Mouse (Mus musculus) liver, adult (tissue): Measurements from ENCODE around the gene 1600002K03Rik.

Experiments
- GATA4 ChIP-seq: IDR thresholded peaks from 2 replicates; pipeline ENCODE4 v1.6.1; 2014; ENCODE audit warnings: mild to moderate bottlenecking, low read length; ENCODE audit not compliant: insufficient replicate concordance

The 1600002K03Rik gene

GRCm38 (mm10) chr10:80172527-80173292 is at the start of gene 1600002K03Rik:
TSS of gene 1600002K03Rik (plus strand) at chr10:80172944.
- peak; percentile 25; the same call in 1 of the 2 replicates for TF ChIP-seq GATA4

DNA sequence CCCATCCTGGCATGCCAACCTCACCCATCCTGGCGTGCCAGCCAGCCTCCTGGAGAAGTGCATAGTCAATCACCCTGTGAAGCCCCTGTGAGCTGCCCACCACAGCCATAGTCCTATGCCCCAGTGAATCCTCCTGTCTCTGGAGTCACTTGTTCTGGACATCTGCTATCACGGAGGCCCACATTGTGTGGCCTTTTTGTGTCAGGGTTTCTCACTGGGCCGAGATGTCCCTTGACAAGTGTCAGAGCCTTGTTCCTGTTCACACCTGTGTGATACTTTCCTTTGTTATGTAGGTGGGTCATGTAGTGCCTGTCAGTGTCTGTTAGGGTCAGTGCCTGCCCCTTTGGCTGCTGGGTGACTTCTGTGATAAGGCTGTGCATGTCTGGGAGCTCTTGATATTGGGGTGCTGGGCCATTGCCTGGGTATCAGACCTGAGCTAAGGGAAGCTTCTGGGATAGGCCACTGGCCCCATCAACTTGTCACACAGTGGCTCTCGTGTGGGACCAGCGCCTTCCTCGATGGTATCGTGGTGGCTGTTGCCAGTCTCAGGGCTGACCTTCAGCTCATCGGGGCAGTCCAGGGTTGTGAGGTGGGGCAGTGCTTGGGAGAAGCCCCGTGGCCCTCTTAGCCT is 48.7 kb upstream of the 1600002K03Rik start:
- TF ChIP-seq GATA4, result no peak

- TF ChIP-seq GATA4, result no peak
Measured at GRCm38 (mm10) chr10:80127920-80128319, 44.8 kb upstream of the 1600002K03Rik start.

- no peak for TF ChIP-seq GATA4
Measured at GRCm38 (mm10) chr10:80129846-80130245, 42.9 kb upstream of the 1600002K03Rik start.

GRCm38 (mm10) chr10:80130403-80131031 is 42.2 kb upstream of the 1600002K03Rik start:
- peak; percentile 87; the same call in 1 of the 2 replicates for TF ChIP-seq GATA4

GRCm38 (mm10) chr10:80131316-80131951 is 41.3 kb upstream of the 1600002K03Rik start:
- TF ChIP-seq GATA4, result no peak

DNA sequence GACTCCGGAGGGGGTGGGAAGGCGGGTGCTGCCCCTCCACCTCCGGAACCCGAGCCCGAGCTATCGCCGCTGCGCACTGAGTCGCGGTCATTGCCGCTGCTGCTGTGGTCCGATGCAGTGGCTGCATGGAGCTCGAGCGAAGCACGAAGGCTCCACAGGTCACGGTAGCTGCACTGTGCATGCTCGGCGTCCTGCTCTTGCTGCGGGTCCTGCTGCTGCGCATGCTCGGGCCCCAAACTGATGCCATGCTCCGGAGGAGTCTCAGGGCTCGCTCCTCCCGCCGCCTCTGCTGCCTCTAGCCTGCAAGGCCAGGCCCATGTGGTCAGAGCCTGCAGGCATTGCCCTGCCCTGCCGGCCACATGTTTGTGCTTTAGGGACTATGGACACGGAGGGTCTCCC is 40.8 kb upstream of the 1600002K03Rik start:
- TF ChIP-seq GATA4, result no peak

DNA sequence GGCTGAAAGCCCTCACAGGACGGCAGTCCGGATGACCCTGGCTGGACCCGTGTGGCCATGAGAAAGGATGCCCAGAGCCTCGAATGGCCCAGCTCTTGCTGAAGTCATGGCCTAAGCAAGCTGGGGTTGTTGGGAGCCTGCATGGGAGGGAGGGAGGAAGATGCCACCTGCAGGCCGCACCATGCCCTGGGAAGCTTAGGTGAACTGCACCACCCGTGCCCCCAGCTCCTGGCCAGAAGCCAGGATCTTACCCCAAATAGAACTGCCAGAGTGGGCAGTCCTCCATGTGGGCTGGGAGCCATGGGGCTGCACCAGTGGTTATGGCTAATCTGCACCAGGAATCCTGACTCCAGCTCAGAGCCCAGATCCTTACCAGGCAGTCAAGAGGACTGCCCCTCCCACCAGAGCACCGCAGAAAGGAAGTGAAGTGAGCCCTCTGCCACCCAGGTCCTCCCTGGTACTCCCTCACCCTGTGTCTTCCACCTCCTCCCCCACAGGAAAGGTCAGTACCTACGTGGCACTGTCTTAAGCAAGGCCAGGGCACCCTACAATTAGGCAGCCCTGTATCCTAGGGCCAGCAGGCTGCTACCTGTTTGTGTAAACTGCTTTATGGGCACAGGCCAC is 39.4 kb upstream of the 1600002K03Rik start:
- no peak for TF ChIP-seq GATA4

- no peak for TF ChIP-seq GATA4
Measured at GRCm38 (mm10) chr10:80134421-80134820, 38.3 kb upstream of the 1600002K03Rik start.

DNA sequence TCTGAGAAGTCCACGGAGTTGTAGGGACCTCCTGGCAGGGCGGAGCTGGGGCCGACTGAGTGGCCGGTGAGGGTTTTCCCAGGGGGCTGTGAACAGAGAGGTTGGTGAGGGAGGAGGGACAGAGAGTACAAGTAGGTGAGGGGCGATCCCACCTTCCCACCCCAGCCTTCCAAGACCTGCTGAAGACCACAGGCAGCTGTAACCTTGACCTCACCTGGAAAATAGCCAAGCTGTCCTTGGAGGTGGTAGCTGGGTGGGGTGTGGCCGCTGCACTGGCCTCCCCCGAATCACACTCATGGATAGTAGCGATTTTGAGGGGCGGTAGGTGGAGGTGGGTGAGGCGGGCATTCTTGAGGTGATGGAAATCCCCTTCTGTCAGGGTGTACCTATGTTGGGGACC is 37.6 kb upstream of the 1600002K03Rik start:
- no peak for TF ChIP-seq GATA4

DNA sequence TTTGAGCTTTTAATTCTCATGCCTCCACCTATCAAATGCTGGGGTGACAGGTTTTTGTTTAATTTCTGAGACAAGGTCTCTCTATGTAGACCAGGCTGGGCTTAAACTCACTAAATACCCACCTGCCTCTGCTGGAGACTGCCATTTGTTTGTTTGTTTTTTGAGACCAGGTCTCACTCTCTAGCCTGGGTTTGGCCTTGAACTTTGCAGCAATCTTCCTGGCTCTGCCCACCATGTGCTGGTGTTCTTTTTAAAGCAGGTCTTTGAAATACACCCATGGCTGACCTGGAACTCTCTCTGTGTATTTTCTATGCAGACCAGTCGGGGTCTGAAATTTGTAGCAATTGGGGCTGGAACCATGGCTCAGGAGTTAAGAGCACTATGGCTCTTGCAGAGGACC is 37.1 kb upstream of the 1600002K03Rik start:
- no peak for TF ChIP-seq GATA4

- TF ChIP-seq GATA4, result no peak
Measured at GRCm38 (mm10) chr10:80136179-80136951, 36.4 kb upstream of the 1600002K03Rik start.

GRCm38 (mm10) chr10:80136952-80137625 is 35.7 kb upstream of the 1600002K03Rik start:
- TF ChIP-seq GATA4, result no peak
